Mouse (Mus musculus) activated CD4-positive, CD25-positive, alpha-beta regulatory T cell, adult 4 months (primary cell): ENCODE measurements at regions not wholly inside any gene's neighbourhood (a gene's known extent, or its start where the extent isn't known, plus 50 kb on each side); places are given as distances from the start of the nearest gene placed in this dataset.
"Not testable (repeated sequence)": the region's sequence is repeated elsewhere in the genome, so short reads cannot be mapped to it uniquely, and the experiment has no call there.

Source experiments
- ATAC-seq: one replicate; pipeline ENCODE4 v1.8.0; 2017

DNA sequence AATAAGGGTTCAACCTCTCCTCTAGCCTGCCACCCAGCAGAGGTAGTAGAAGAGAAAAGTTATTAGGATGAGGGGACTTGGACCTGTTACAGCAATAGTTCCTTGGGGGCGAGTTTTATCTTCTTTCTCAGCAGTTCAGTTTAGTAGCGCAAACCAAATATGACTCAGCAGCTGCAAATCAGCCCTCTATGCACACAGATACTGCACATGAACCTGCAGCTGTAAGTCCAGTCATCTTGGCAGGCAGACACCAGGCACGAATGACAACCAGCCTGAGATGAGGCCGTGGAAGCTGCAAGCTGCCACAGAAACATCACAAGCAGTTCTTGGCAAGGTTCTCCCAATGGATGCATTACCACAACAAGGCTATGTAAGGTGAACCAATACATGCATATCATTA is 327.0 kb upstream of the Akr1e1 start:
- ATAC-seq, result no peak

GRCm38 (mm10) chr13:4939849-4940248 is 330.9 kb upstream of the Akr1e1 start:
- no peak for ATAC-seq

DNA sequence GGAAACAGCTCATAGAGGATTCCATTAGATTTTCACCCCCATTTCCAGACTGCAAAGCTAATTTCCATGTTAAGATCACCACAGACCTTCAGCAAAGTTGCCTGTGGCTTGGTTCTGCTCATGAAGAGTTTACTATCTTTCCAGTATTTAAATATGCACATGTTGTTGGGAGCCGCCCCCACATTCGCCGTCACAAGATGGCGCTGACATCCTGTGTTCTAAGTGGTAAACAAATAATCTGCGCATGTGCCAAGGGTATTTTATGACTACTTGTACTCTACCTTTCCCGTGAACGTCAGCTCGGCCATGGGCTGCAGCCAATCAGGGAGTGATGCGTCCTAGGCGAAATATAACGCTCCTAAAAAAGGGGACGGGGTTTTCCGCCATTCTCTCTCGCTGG is 333.5 kb upstream of the Akr1e1 start:
- not testable (repeated sequence) for ATAC-seq

DNA sequence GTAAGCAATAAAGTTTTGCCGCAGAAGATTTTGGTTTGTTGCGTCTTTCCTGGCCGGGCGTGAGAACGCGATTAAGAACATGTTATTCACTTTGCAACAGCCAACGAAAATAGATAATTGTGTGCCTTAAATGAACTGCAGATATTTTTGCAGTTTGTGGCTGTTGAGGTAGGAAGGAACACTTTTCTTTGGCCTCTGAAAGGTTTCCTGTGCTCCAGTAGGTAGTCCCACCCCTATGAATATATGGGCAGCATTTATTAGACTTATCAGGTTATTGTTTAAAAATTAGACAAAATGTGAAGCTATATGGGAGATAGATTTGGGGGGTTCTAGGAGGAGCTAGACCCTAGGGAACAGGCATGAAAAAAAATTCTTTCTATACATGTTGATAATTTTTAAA is 334.1 kb upstream of the Akr1e1 start:
- ATAC-seq, result no peak

DNA sequence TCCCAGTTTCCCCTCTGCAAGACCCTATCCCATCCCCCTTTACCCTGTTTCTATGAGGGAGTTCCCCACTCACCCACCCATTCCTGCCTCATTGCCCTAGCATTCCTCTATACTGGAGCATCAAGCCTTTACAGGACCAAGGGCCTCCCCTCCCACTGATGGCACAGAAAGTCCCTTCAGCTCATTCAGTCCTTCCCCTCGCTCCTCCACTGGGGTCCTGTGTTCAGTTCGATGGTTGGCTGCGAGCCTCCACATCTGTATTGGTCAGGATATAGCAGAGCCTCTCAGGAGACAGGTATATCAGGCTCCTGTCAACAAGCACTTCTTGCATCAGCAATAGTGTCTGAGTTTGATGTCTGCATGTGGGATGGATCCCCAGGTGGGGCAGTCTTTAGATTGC is 346.4 kb upstream of the Akr1e1 start:
- no peak for ATAC-seq

DNA sequence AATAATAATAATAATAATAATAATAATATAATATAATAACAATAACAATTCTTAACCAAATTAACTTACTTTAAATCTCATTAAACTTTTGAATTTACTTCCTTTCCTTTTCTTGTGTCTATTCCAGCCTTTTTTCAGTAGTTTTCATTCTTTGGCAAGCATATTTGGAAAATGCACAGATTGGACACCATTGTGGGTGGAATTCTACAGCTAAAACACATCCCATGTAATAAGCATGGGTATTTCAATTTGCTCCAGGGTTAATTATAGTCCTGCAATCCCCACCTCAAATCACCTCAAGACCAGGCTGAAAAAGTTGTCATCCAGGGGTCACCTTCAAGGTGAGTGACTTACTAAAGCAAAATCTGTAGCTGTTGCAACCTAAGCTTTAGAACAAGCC is 355.9 kb upstream of the Akr1e1 start:
- no peak for ATAC-seq

DNA sequence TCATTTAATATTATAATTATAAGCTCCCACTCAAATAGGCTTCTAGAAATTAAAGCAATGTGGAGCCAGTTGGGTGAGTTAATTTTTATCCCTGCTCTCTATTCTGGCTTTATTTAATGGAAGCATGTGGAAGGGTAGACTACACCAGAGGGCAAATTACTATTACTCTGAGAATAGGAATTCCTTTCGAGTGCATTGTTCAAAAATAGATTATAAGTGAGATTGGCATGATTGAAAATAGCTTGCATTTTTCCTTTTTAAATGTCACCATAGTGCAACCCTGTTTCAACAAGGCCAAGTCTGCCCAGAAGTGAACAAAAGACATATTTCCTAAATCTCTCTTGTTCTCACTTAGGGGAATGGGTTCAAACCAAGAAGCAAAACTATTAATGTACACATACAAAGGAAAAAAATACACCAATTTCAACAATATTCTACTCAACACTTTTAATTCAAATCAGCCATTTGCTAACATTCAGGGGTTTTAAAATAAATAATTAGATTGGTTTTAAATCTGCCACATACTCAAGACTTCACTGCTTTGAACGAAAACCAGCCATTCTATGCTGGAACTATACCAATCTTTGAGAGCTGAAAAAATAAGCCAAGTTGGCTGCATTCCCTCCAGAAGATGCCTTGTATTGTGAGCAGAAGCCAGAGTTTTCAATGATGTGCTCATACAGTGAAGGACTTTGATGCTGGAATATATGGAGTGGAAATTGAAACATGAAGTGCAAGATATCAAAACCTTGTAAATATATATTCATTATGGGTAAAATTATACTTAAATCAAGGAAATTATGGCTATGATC is 361.3 kb upstream of the Akr1e1 start:
- no peak for ATAC-seq

DNA sequence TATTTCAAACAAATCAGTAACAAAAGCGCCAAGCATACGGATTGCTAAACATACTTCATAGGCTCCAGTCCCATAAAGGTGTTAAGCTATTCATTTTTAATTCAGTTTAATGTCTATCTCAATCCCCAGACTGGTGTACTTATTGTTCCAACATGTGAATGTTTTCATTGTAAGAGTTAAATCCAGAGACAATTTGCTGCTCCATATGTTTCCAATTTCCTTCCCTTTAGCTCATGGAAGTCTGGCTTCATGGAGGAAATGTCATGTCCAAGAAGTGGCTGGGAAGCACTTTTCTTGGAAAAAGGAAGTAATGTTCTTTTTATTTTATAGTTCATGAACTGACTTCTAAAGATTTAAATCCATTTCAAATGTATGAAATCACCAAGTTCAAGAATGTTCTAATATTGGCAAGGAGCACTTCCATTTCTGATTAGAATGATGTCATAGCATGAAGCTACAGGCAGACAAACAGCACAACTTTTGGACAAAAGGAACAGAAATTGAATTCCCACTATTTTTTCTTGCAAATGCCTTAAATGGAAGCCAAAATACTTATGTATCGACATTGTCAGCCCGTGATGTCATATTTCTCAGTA is 362.6 kb upstream of the Akr1e1 start:
- ATAC-seq, result no peak

DNA sequence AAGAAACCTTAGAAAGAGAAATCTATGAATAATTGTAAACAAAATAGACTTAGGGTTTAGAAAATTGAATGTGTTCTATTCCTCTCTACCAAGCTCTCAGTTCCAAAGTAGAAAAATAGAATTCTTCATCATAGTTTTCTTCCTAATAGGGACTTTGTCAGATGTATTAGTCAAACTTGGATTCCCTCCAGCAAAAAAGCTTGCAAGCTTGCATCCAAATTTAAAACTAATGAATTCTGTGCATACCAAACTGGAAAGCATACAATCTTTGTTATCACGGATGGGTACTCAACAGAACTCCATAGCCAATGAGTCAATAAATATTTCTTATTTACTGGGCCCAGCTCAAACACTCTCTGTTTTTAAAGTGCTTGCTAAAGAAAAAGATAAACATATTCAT is 383.9 kb upstream of the Akr1e1 start:
- ATAC-seq, result no peak

GRCm38 (mm10) chr13:5008296-5008695 is 399.3 kb upstream of the Akr1e1 start:
- no peak for ATAC-seq

DNA sequence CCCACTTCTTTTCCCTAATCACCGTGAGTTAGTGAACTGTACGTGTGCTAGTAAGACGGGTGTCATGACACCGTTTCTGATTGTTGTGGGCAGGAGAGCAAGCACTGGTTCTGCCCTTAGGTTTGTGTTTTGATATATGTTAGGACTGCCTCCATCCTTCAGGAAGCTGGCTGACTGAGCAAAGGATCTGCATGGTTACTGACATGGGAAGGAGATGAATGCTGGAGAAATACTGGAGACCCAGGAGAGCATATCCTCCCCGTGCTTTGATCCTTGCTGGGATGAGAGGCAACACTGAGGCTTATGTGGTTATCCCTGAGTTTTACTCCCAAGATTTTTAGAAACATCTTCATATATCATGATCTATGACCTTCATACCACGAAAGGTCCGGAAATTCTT is 413.5 kb upstream of the Akr1e1 start:
- ATAC-seq, result no peak

- ATAC-seq, result no peak
Measured at GRCm38 (mm10) chr13:5059859-5060258, 450.9 kb upstream of the Akr1e1 start.

GRCm38 (mm10) chr13:5060462-5060861 is 451.5 kb upstream of the Akr1e1 start:
- no peak for ATAC-seq

GRCm38 (mm10) chr13:5107454-5107853 is 498.5 kb upstream of the Akr1e1 start:
- no peak for ATAC-seq

DNA sequence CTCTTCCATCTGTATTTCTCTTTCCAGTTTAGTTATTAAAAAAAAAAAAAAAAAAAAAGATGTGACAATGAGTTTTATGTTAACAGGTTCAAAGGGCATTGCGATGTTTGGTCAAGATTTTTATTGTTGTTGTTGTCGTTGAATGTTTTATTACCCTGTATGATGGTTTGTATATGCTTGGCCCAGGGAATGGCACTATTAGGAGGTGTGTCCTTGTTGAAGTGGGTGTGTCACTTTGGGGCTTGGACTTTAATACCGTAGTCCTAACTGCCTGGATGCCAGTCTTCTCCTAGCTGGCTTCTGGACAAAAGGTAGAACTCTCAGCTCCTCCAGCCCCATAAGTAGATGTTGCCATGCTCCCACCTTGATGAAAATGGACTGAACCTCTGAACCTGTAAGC is 545.9 kb upstream of the Akr1e1 start:
- no peak for ATAC-seq

GRCm38 (mm10) chr13:5159765-5160684 is 551.1 kb upstream of the Akr1e1 start:
- no peak for ATAC-seq

GRCm38 (mm10) chr13:5166716-5167115 is 557.7 kb upstream of the Akr1e1 start:
- no peak for ATAC-seq

GRCm38 (mm10) chr13:5178996-5179395 is 570.0 kb upstream of the Akr1e1 start:
- no peak for ATAC-seq

- no peak for ATAC-seq
Measured at GRCm38 (mm10) chr13:5179552-5179951, 570.6 kb upstream of the Akr1e1 start.

DNA sequence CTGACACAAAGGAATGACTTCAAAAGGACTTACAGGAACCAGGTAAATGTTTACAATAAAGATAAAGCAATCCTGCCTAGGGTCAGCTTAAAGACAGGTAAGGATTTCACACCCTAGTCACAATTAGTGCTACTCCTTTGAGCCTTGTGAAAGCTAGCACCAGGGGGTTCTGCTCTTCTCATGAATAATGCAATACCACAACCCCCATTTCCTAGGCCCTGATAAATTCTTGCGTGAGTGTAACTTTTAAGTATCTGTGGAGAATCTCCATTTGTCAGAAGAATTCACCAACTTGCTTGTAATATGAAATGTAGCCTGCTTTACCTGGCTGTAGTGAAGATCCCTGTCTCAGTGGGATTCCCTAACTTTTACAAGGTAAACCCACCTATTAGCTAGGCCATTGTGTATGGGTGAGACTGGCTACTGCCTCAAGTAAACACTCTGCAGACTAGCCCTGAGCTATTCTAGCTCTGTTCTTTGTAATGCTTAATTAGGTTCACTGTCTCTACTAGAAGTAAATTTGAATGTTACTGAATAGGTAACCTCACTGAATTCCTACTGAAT is 576.3 kb upstream of the Akr1e1 start:
- not testable (repeated sequence) for ATAC-seq

DNA sequence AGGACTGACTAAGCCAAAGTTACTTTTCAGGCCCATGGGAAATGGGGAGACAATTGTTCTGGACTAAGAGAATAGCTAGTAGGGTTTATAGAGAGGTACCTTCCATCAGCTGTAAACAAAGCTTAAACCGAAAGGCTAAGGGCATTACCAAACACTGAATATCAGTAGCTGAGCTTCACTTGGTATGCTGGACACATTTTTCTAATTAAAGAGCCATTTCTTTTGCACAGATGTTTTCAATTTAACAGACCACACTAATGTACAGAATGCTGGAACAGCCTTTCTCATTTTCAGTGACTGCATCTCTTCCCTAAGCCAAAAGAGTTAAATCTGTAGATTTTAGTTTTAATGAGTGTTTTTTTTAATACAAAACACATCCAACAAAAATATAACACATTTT is 593.8 kb upstream of the Akr1e1 start:
- ATAC-seq, result no peak

DNA sequence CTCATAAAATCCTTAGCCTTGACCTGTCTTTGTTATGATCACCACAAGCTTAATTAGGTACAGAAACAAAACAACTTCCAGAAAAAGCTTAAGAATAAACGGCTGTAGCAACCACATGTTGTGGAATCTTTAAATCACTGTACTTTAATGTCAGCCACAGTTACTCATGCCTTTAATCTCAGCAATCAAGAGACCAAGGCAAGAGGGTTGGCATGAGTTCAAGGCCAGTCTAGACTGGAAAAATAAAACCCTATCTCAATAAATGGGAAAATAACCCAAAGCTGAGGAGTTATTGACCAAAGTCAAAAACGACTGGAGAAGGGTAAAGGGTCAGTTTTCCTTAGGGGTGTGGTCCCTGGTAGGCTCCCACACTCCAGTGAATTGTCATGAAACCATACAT is 595.2 kb upstream of the Akr1e1 start:
- ATAC-seq, result no peak

GRCm38 (mm10) chr13:5211659-5212058 is 602.7 kb upstream of the Akr1e1 start:
- ATAC-seq, result no peak
